20 mouse cellular contexts compared by ENCODE assay signal in genomic region chr3:52200106-52200505, GRCm38 (mm10).
DNase-seq lines count a peak whose midpoint lies in the region; ATAC-seq and TF ChIP-seq lines count a peak whose summit lies in the region.
"Had no signal": no experiment of that assay in that cellular context is flagged by ENCODE, and none has a peak within 500 bp of the region (broad histone marks: within the 10 kb centered on the region; RNA-seq: fewer than 3 reads in every experiment).

No protein-coding gene starts in this region.

- peaks cover 6 to 25% of the 10 kb centered on the region in 2 experiments; a peak in 3 of 4 replicates for H3K4me1 ChIP-seq in MEL (ENCODE audit: control insufficient read depth in 1 of 2, insufficient read depth in 2 of 2, low read length in 2 of 2)
- H3K4me1 ChIP-seq in limb, embryonic 10.5 days, result peaks cover 25% of the 10 kb centered on the region

- peak overlapping the region; percentile 51; the same call in 1 of the 2 replicates for H3K27ac ChIP-seq in left cerebral cortex, adult 2 months
- H3K27ac ChIP-seq in MEL (ENCODE audit: control insufficient read depth, low read depth, low read length), result no peak overlapping the region
- H3K27ac ChIP-seq in limb, embryonic 10.5 days, result no peak overlapping the region
- H3K27ac ChIP-seq: hindbrain, embryonic 14.5 days; layer of hippocampus, adult 2 months; midbrain, embryonic 13.5 days had no signal

- TF ChIP-seq CTCF in left cerebral cortex, adult 2 months (IDR thresholded peaks at IDR 0.05), result no peak
- no peak for TF ChIP-seq CTCF in MEL (IDR thresholded peaks at IDR 0.05 in 2 of 3, conservative IDR thresholded peaks at IDR 0.05 in 1 of 3; ENCODE audit: control insufficient read depth in 1 of 3, insufficient read depth in 1 of 3, low read depth in 2 of 3, low read length in 3 of 3, poor library complexity in 1 of 3, severe bottlenecking in 1 of 3)

- WGBS in limb, embryonic 10.5 days, result 78% methylated on average over 4 of the region's 4 CpGs

- H3K27me3 ChIP-seq in MEL (ENCODE audit: control insufficient read depth in 1 of 2, insufficient read depth in 2 of 2, low read length in 2 of 2), result no peaks in the 10 kb centered on the region; a peak in 1 of 4 replicates
- H3K27me3 ChIP-seq in limb, embryonic 10.5 days (ENCODE audit: low read depth, poor library complexity, severe bottlenecking), result no peaks in the 10 kb centered on the region
- H3K27me3 ChIP-seq: heart, embryonic 12.5 days; midbrain, embryonic 13.5 days; Patski had no signal

- ATAC-seq in megakaryocyte-erythroid progenitor cell, adult 5-6 weeks (replicated peaks; ENCODE audit: low FRiP score, low TSS enrichment, poor library complexity, severe bottlenecking), result no peak
- ATAC-seq: forebrain, embryonic 16.5 days; intestine, postnatal 0 days; midbrain, embryonic 13.5 days; Patski had no signal

- no peaks in the 10 kb centered on the region for H3K9me3 ChIP-seq in MEL (replicated peaks; ENCODE audit: insufficient read depth, low read length)
- 0 out of 2 replicates have a peak, but pooled peaks cover 3% of the 10 kb centered on the region for H3K9me3 ChIP-seq in limb, embryonic 10.5 days (replicated peaks)
- H3K9me3 ChIP-seq: G1E; midbrain, embryonic 13.5 days had no signal

- peaks cover 0 to 17% of the 10 kb centered on the region in 2 experiments; a peak in 2 of 4 replicates for H3K36me3 ChIP-seq in MEL (ENCODE audit: control insufficient read depth in 1 of 2, insufficient read depth in 2 of 2, low read length in 2 of 2)
- no peaks in the 10 kb centered on the region for H3K36me3 ChIP-seq in limb, embryonic 10.5 days
- H3K36me3 ChIP-seq: G1E; heart, embryonic 12.5 days; midbrain, embryonic 13.5 days had no signal

- H3K9ac ChIP-seq in MEL (ENCODE audit: control insufficient read depth, low read depth, low read length, poor library complexity, severe bottlenecking), result no peak overlapping the region
- H3K9ac ChIP-seq: heart, embryonic 12.5 days; hindbrain, embryonic 14.5 days; midbrain, embryonic 13.5 days had no signal

- H3K4me3 ChIP-seq in left cerebral cortex, adult 2 months, result no peak overlapping the region
- H3K4me3 ChIP-seq in MEL (ENCODE audit: control insufficient read depth in 1 of 2, insufficient read depth in 1 of 2, low read depth in 2 of 2, low read length in 2 of 2), result peak overlapping the region; percentile 40 to 44; a peak in 2 of 4 replicates
- H3K4me3 ChIP-seq in limb, embryonic 10.5 days, result no peak overlapping the region
- H3K4me3 ChIP-seq: heart, embryonic 12.5 days; layer of hippocampus, adult 2 months; midbrain, embryonic 13.5 days had no signal

- intact Hi-C loops in left cerebral cortex, adult 2 months (cut with DNase I), result no loop called here

- TF ChIP-seq EP300 in MEL (IDR thresholded peaks at IDR 0.05; ENCODE audit: low read depth in 1 of 2, low read length in 2 of 2), result no peak

- no peaks in the 10 kb centered on the region for H3K79me2 ChIP-seq in MEL (ENCODE audit: control insufficient read depth, insufficient read depth, low read length, poor library complexity)

- no peak for TF ChIP-seq POLR2A in MEL (IDR thresholded peaks at IDR 0.05; ENCODE audit: control insufficient read depth in 1 of 2, insufficient read depth in 1 of 2, low read depth in 1 of 2, low read length in 2 of 2, poor library complexity in 1 of 2)

- no peak for TF ChIP-seq RAD21 in MEL (IDR thresholded peaks at IDR 0.05; ENCODE audit: low read depth, low read length)

- DNase-seq in adrenal gland, postnatal 14 days, result peak; percentile 24
- DNase-seq in adrenal gland, postnatal 10 days, result no peak
- no peak for DNase-seq in left cerebral cortex, adult 2 months (ENCODE audit: extremely low spot score in 1 of 2, low spot score in 2 of 2)
- DNase-seq in left cerebral cortex, adult 8-10 months (ENCODE audit: low spot score in 2 of 2), result no peak
- peak; percentile 10 for DNase-seq in MEL (ENCODE audit: low read depth, low spot score)
- DNase-seq in limb, embryonic 10.5 days (ENCODE audit: low spot score), result peak; percentile 19
- no peak for DNase-seq in urinary bladder, postnatal 36 days (ENCODE audit: low spot score in 2 of 2)
- DNase-seq: cerebellum, adult 8-10 months; cerebellum, postnatal 25 days; left cerebral cortex, postnatal 4 days; retina, postnatal 1 day had no signal

TF ChIP-seq in MEL, 35 proteins besides CTCF, POLR2A, EP300 and RAD21:
- no peak for TF ChIP-seq TCF12 (IDR thresholded peaks at IDR 0.05; ENCODE audit: low read depth, low read length)
- no peak for TF ChIP-seq TAL1 (IDR thresholded peaks at IDR 0.05; ENCODE audit: low read length)
- no peak for TF ChIP-seq MYC (IDR thresholded peaks at IDR 0.05; ENCODE audit: low read depth, low read length)
- TF ChIP-seq SIN3A (IDR thresholded peaks at IDR 0.05; ENCODE audit: low read length), result no peak
- TF ChIP-seq CHD1 (IDR thresholded peaks at IDR 0.05; ENCODE audit: low read depth, low read length), result no peak
- TF ChIP-seq NELFE (IDR thresholded peaks at IDR 0.05; ENCODE audit: low read depth, low read length), result no peak
- no peak for TF ChIP-seq POLR2AphosphoS2 (IDR thresholded peaks at IDR 0.05; ENCODE audit: low read length)
- TF ChIP-seq GATA1 (IDR thresholded peaks at IDR 0.05; ENCODE audit: low read depth, low read length), result no peak; the same call in 1 of the 2 replicates
- no peak for TF ChIP-seq ZKSCAN1 (IDR thresholded peaks at IDR 0.05; ENCODE audit: low read depth, low read length)
- no peak for TF ChIP-seq ZC3H11A (IDR thresholded peaks at IDR 0.05; ENCODE audit: low read depth, low read length)
- no peak for TF ChIP-seq MEF2A (IDR thresholded peaks at IDR 0.05; ENCODE audit: extremely low read depth, insufficient replicate concordance, low read depth, low read length, poor library complexity, severe bottlenecking)
- no peak for TF ChIP-seq MAZ (IDR thresholded peaks at IDR 0.05; ENCODE audit: low read depth, low read length)
- TF ChIP-seq NRF1 (IDR thresholded peaks at IDR 0.05; ENCODE audit: insufficient read depth, low read depth, low read length, poor library complexity, severe bottlenecking), result no peak
- no peak for TF ChIP-seq ZMIZ1 (IDR thresholded peaks at IDR 0.05; ENCODE audit: low read depth, low read length)
- TF ChIP-seq ELF1 (IDR thresholded peaks at IDR 0.05; ENCODE audit: low read depth, low read length), result no peak
- TF ChIP-seq USF2 (IDR thresholded peaks at IDR 0.05; ENCODE audit: borderline replicate concordance in 1 of 2, insufficient read depth in 1 of 2, low read depth in 1 of 2, low read length in 2 of 2), result no peak
- no peak for TF ChIP-seq E2F4 (IDR thresholded peaks at IDR 0.05; ENCODE audit: borderline replicate concordance, low read depth, low read length)
- TF ChIP-seq HCFC1 (IDR thresholded peaks at IDR 0.05; ENCODE audit: low read depth, low read length), result no peak
- TF ChIP-seq MXI1 (IDR thresholded peaks at IDR 0.05; ENCODE audit: low read depth, low read length), result no peak

Comparison
In these comparisons a context has a peak if more than half of its experiments do, and no peak if none do; other contexts are left out.
1. DNase-seq: peak in adrenal gland, postnatal 14 days (single experiment), MEL (single experiment) and limb, embryonic 10.5 days (single experiment); none in adrenal gland, postnatal 10 days (single experiment), left cerebral cortex, adult 2 months (0 of 2), left cerebral cortex, adult 8-10 months (0 of 2) and urinary bladder, postnatal 36 days (0 of 2).
2. H3K4me3 ChIP-seq: peak in MEL (2 of 2); none in left cerebral cortex, adult 2 months (single experiment) and limb, embryonic 10.5 days (single experiment).